Mouse (Mus musculus) lung, adult 2 months (tissue): Measurements from ENCODE around the gene Disp3.

Source experiments
- CTCF ChIP-seq: fragments of 200-500 bp; IDR thresholded peaks from 2 replicates; pipeline ENCODE4 v1.5.1; 2011; ENCODE audit warnings: mild to moderate bottlenecking, low read length, control low read depth; ENCODE audit not compliant: insufficient read depth
- POLR2A ChIP-seq: fragments of 200-500 bp; IDR thresholded peaks from 2 replicates; pipeline ENCODE4 v1.6.1; 2011; ENCODE audit warnings: low read depth, mild to moderate bottlenecking, control low read depth, low read length, borderline replicate concordance; ENCODE audit errors: extremely low read depth

DNA sequence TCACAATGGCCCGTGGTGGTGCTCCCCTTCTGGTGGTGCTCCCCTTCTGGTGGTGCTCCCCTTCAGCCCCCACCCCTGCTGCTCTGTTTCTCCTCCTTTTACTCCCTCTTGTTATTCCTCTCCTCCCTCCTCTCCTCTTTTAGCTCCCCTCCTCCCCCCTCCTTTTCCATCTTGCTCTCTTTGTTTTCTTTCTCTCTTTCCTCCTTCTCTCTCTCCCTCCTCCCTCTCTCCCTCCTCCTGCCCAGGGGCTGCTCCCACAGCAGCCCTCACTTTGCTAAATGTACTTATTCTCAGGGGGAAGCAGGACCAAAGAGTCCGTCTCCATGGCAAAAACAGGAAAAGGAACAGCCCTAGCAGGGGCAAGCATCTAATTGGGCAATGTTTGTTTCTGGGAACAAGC is 37.3 kb upstream of the Disp3 start:
- no peak for TF ChIP-seq CTCF
- no peak for TF ChIP-seq POLR2A
